ENCODE assay signal across 8 mouse cellular contexts in the genomic region with DNA sequence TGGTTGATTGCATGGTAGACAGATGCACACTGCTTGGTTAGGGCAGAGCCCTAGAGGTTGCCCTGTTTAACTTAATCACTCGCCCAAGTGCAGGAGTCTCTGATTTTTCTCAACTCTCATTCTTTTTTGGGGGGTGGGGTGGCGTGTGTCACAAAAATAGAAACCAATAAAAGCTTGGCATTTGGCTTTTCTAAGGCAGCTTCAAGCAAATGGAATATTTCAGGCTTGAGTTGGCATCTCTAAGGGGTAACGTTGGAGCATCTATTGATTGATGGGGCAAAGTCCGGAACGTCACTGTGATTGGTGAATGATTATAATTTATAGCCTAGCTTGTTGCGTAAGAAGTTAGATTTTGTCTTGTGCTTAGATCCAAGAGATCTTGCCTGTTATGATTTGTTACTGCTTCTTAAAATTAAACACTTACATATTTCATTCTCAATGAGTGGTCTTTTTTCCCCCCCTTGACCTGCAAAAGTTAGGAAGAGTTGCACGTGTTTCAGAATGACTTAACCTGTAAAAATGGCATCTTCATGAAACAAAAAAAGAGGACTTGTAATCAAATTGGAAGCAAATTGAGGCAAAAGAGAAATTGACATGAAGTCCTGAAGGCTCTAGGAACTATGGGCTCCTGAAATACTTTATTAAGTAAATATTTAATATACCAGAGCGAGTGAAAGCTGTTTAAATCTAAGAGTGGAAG. TPM values are rescaled to one million over a fixed set of nuclear protein-coding genes. Genes with fewer than 3 reads are reported as not detected.
DNase-seq lines count a peak whose midpoint lies in the region; ATAC-seq lines count a peak whose summit lies in the region.

No protein-coding gene starts in this region.

- H3K4me1 ChIP-seq in erythroblast, embryonic 14.5 days (ENCODE audit: control insufficient read depth) = peaks cover 37% of the 10 kb centered on the region
- H3K4me1 ChIP-seq in forebrain, embryonic 11.5 days (replicated peaks; ENCODE audit: control insufficient read depth, insufficient read depth, low read length) = peaks cover 2% of the 10 kb centered on the region; the same call in 1 of the 2 replicates
- H3K4me1 ChIP-seq in liver, embryonic 13.5 days (replicated peaks) = peaks cover 58% of the 10 kb centered on the region

- 71% methylated on average over 8 of the region's 8 CpGs for WGBS in forebrain, embryonic 11.5 days
- 51% methylated on average over 8 of the region's 8 CpGs for WGBS in liver, embryonic 13.5 days (ENCODE audit: insufficient replicate concordance)

- peak; percentile 43 for DNase-seq in 3T3-L1 (ENCODE audit: low read depth, low spot score)
- DNase-seq in forebrain, embryonic 11.5 days (ENCODE audit: low spot score) = peak; percentile 31
- no peak for DNase-seq in liver, embryonic 13.5 days
- DNase-seq in urinary bladder, postnatal 36 days (ENCODE audit: low spot score in 2 of 2) = no peak
- DNase-seq in layer of hippocampus, postnatal 25 days (ENCODE audit: extremely low spot score in 1 of 2, low spot score in 1 of 2) = no peak
- no peak for DNase-seq in layer of hippocampus, adult 9-10 months (ENCODE audit: low spot score)

- H3K27me3 ChIP-seq in erythroblast, embryonic 14.5 days (ENCODE audit: control insufficient read depth) = no peaks in the 10 kb centered on the region
- no peaks in the 10 kb centered on the region for H3K27me3 ChIP-seq in forebrain, embryonic 11.5 days (ENCODE audit: control insufficient read depth, insufficient read depth, low read length)
- H3K27me3 ChIP-seq in liver, embryonic 13.5 days = no peaks in the 10 kb centered on the region

- H3K4me3 ChIP-seq in erythroblast, embryonic 14.5 days (replicated peaks) = peak overlapping the region; percentile 95
- H3K4me3 ChIP-seq in forebrain, embryonic 11.5 days (ENCODE audit: low read depth, low read length) = peak overlapping the region; percentile 86; the same call in 1 of the 2 replicates
- peak overlapping the region; percentile 95 for H3K4me3 ChIP-seq in liver, embryonic 13.5 days (replicated peaks)

- no peaks in the 10 kb centered on the region; the same call in 1 of the 2 replicates for H3K36me3 ChIP-seq in erythroblast, embryonic 14.5 days (ENCODE audit: control insufficient read depth)
- H3K36me3 ChIP-seq in forebrain, embryonic 11.5 days (ENCODE audit: control insufficient read depth, insufficient read depth, low read length) = no peaks in the 10 kb centered on the region
- no peaks in the 10 kb centered on the region for H3K36me3 ChIP-seq in liver, embryonic 13.5 days

- no peaks in the 10 kb centered on the region for H3K9me3 ChIP-seq in erythroblast, embryonic 14.5 days (ENCODE audit: control insufficient read depth, low read length)
- no peaks in the 10 kb centered on the region for H3K9me3 ChIP-seq in forebrain, embryonic 11.5 days (ENCODE audit: control insufficient read depth, low read length)
- H3K9me3 ChIP-seq in liver, embryonic 13.5 days (replicated peaks) = no peaks in the 10 kb centered on the region

- H3K4me2 ChIP-seq in forebrain, embryonic 11.5 days (ENCODE audit: low read depth, low read length, severe bottlenecking) = peak overlapping the region; percentile 73
- H3K4me2 ChIP-seq in liver, embryonic 13.5 days = peak overlapping the region; percentile 93

- peak overlapping the region; percentile 97 for H3K9ac ChIP-seq in forebrain, embryonic 11.5 days (ENCODE audit: low read length)
- peak overlapping the region; percentile 95 for H3K9ac ChIP-seq in liver, embryonic 13.5 days

- no peak for ATAC-seq in erythroblast, adult 5-6 weeks (replicated peaks; ENCODE audit: low FRiP score, poor library complexity, severe bottlenecking)
- no peak for ATAC-seq in forebrain, embryonic 11.5 days (replicated peaks; ENCODE audit: low FRiP score)
- ATAC-seq in liver, embryonic 13.5 days (ENCODE audit: low read depth) = no peak

- H3K27ac ChIP-seq in forebrain, embryonic 11.5 days (ENCODE audit: low read depth, low read length) = no peak overlapping the region
- peak overlapping the region; percentile 91 for H3K27ac ChIP-seq in liver, embryonic 13.5 days

RNA-seq across cellular contexts. Expression of a gene that starts 2.6 kb away (rescaled TPM):
- 0.81 and 1.9 TPM in 2 replicates for polyA plus RNA-seq in erythroblast, embryonic 14.5 days (2012)
- 44.7 and 89.5 TPM in 2 replicates for total RNA-seq in erythroblast, adult 5-6 weeks (2015; ENCODE audit: low replicate concordance)
- total RNA-seq in erythroblast, adult 5-6 weeks (2017; ENCODE audit: low replicate concordance) = 38.5 and 52.1 TPM in 2 replicates
- 7.7 and 12.8 TPM in 2 replicates for polyA plus RNA-seq in forebrain, embryonic 11.5 days (2014; fragmentation: Nextera tagmentation; extraction: Ambion mirVana)
- polyA plus RNA-seq in liver, embryonic 13.5 days (2015; fragmentation: Nextera tagmentation; extraction: Ambion mirVana) = 11.1 and 15.9 TPM in 2 replicates
- 10 to 100 TPM; 46.3 to 50.8 TPM for total RNA-seq in layer of hippocampus, postnatal 25 days (2021)

Comparison
In these comparisons a context has a peak if more than half of its experiments do, and no peak if none do; other contexts are left out.
1. DNase-seq: peak in 3T3-L1 (single experiment) and forebrain, embryonic 11.5 days (single experiment); none in liver, embryonic 13.5 days (single experiment), urinary bladder, postnatal 36 days (0 of 2), layer of hippocampus, postnatal 25 days (0 of 2) and layer of hippocampus, adult 9-10 months (single experiment).
2. Peak in every context shown above with its lines, with median percentiles within 50 percentile points of each other: H3K4me3 ChIP-seq.